Mouse (Mus musculus) neural tube, embryonic 11.5 days (tissue): ENCODE results near the gene Spire2. TPM values are rescaled to one million over a fixed set of nuclear protein-coding genes. Genes with fewer than 3 reads are reported as not detected.

Experiments
- ATAC-seq: fragments of 200-750 bp; cut with Nextera tagmentation; 2 replicates; pipeline ENCODE4 v1.8.0; 2017; ENCODE audit warnings: moderate number of reproducible peaks, mild to moderate bottlenecking, moderate TSS enrichment, moderate library complexity; ENCODE audit not compliant: insufficient read depth, low FRiP score, low TSS enrichment
- DNase-seq: peaks from one replicate; pipeline ENCODE4 v3.0.0-alpha.2; 2015; ENCODE audit warnings: low spot score
- H3K27ac ChIP-seq: fragments of 300-500 bp; sonication (generic); 2 replicates; pipeline ENCODE4 v1.5.1; 2014; ENCODE audit warnings: low read depth, mild to moderate bottlenecking, low read length
- H3K27me3 ChIP-seq: fragments of 300-500 bp; sonication (generic); 2 replicates; pipeline ENCODE4 v1.6.1; 2014; ENCODE audit warnings: mild to moderate bottlenecking, low read length, mixed read lengths; ENCODE audit not compliant: control insufficient read depth, insufficient read depth
- H3K36me3 ChIP-seq: fragments of 300-500 bp; sonication (generic); 2 replicates; pipeline ENCODE4 v1.6.1; 2014; ENCODE audit warnings: mild to moderate bottlenecking, low read length, moderate library complexity, mixed read lengths; ENCODE audit not compliant: control insufficient read depth, insufficient read depth
- H3K4me1 ChIP-seq: fragments of 300-500 bp; sonication (generic); 2 replicates; pipeline ENCODE4 v1.6.1; 2014; ENCODE audit warnings: low read length, mixed read lengths; ENCODE audit not compliant: control insufficient read depth, insufficient read depth
- H3K4me2 ChIP-seq: fragments of 300-500 bp; sonication (generic); 2 replicates; pipeline ENCODE4 v1.6.1; 2014; ENCODE audit warnings: low read depth, mild to moderate bottlenecking, moderate library complexity
- H3K4me3 ChIP-seq: fragments of 300-500 bp; sonication (generic); 2 replicates; pipeline ENCODE4 v1.5.1; 2014; ENCODE audit warnings: low read depth, low read length
- H3K9ac ChIP-seq: fragments of 300-500 bp; sonication (generic); 2 replicates; pipeline ENCODE4 v1.6.1; 2014; ENCODE audit warnings: mild to moderate bottlenecking, low read length
- H3K9me3 ChIP-seq: fragments of 300-500 bp; sonication (generic); 2 replicates; pipeline ENCODE4 v1.6.1; 2016; ENCODE audit warnings: low read length; ENCODE audit not compliant: control insufficient read depth
- WGBS: fragments of 180-500 bp; shearing (Covaris S2); extraction: QIAGEN DNeasy Blood & Tissue Kit; methylation state at CpG from one replicate; pipeline ENCODE4 v1.1.7; 2014; 5-methylcytosine and 5-hydroxymethylcytosine counted together
- polyA plus RNA-seq: library from polyadenylated mRNA; unstranded; fragments of >200 nt; fragmentation: Nextera tagmentation; extraction: Ambion mirVana; gene quantifications from 2 replicates; pipeline ENCODE4 v1.2.1, GENCODE M21; 2014

The Spire2 gene
- polyA plus RNA-seq, 1 experiment from 2014 or later = 17.3 TPM

- WGBS = 87% methylated on average over 2 of the region's 2 CpGs
- H3K36me3 ChIP-seq = peaks cover 10% of the 10 kb centered on the region
- no peak overlapping the region for H3K4me3 ChIP-seq
- ATAC-seq (no peak), DNase-seq (no peak)
- no peaks in the 10 kb centered on the region for H3K9me3 ChIP-seq
- H3K27me3 ChIP-seq = no peaks in the 10 kb centered on the region
- H3K4me1 ChIP-seq = no peaks in the 10 kb centered on the region
- H3K27ac ChIP-seq = no peak overlapping the region
- no peak overlapping the region for H3K4me2 ChIP-seq
- no peak overlapping the region for H3K9ac ChIP-seq
These were observed 39.7 kb upstream of the Spire2 start for GRCm38 (mm10) chr8:123292785-123293184.

GRCm38 (mm10) chr8:123298301-123298700 lies 34.2 kb upstream of the Spire2 start:
- Histone ChIP-seq H3K27me3 (no peaks in the 10 kb centered on the region), H3K9ac (no peak overlapping the region), H3K4me3 (no peak overlapping the region), H3K9me3 (no peaks in the 10 kb centered on the region), H3K27ac (no peak overlapping the region), H3K4me2 (no peak overlapping the region), H3K36me3 (peaks cover 7% of the 10 kb centered on the region), H3K4me1 (no peaks in the 10 kb centered on the region)
- no peak for DNase-seq
- 88% methylated on average over 11 of the region's 11 CpGs for WGBS
- no peak for ATAC-seq

- H3K4me2 ChIP-seq = no peak overlapping the region
- no peaks in the 10 kb centered on the region for H3K4me1 ChIP-seq
- H3K4me3 ChIP-seq = no peak overlapping the region
- DNase-seq = no peak
- no peak for ATAC-seq
- no peaks in the 10 kb centered on the region for H3K9me3 ChIP-seq
- WGBS = 74% methylated on average over 4 of the region's 4 CpGs
- no peaks in the 10 kb centered on the region for H3K27me3 ChIP-seq
- H3K27ac ChIP-seq = no peak overlapping the region
- no peak overlapping the region for H3K9ac ChIP-seq
- peaks cover 6% of the 10 kb centered on the region for H3K36me3 ChIP-seq
These were observed 23.8 kb upstream of the Spire2 start for GRCm38 (mm10) chr8:123308738-123309137.

GRCm38 (mm10) chr8:123317781-123318466 lies 14.6 kb upstream of the Spire2 start:
- no peaks in the 10 kb centered on the region for H3K9me3 ChIP-seq
- ATAC-seq (peak; percentile 79), DNase-seq (no peak)
- peak overlapping the region; percentile 52 for H3K4me3 ChIP-seq
- H3K27me3 ChIP-seq = no peaks in the 10 kb centered on the region
- 10% methylated on average over 21 of the region's 21 CpGs for WGBS
- peaks cover 13% of the 10 kb centered on the region for H3K4me1 ChIP-seq
- peak overlapping the region; percentile 80 for H3K4me2 ChIP-seq
- peak overlapping the region; percentile 67 for H3K9ac ChIP-seq
- H3K27ac ChIP-seq = no peak overlapping the region
- H3K36me3 ChIP-seq = no peaks in the 10 kb centered on the region

- Histone ChIP-seq H3K9me3 (no peaks in the 10 kb centered on the region), H3K36me3 (no peaks in the 10 kb centered on the region), H3K4me1 (peaks cover 13% of the 10 kb centered on the region), H3K9ac (peak within 1 kb of the TSS; percentile 67), H3K27me3 (no peaks in the 10 kb centered on the region), H3K4me3 (peak within 1 kb of the TSS; percentile 52), H3K27ac (no peak within 1 kb of the TSS), H3K4me2 (peak within 1 kb of the TSS; percentile 80)
- ATAC-seq (peak; percentile 99), DNase-seq (peak; percentile 95)
- under 1% methylated on average over 24 of the region's 24 CpGs for WGBS
These were observed 14.0 kb upstream of the Spire2 start, which contains the start of gene Fanca for GRCm38 (mm10) chr8:123318467-123318911. TSS of gene Fanca (minus strand) at chr8:123318576.

GRCm38 (mm10) chr8:123319522-123320164 lies 12.9 kb upstream of the Spire2 start:
- no peak for ATAC-seq
- DNase-seq = peak; percentile 28
- H3K27ac ChIP-seq = no peak overlapping the region
- 41% methylated on average over 7 of the region's 7 CpGs for WGBS
- H3K9ac ChIP-seq = no peak overlapping the region
- no peaks in the 10 kb centered on the region for H3K36me3 ChIP-seq
- H3K4me3 ChIP-seq = no peak overlapping the region
- no peak overlapping the region for H3K4me2 ChIP-seq
- peaks cover 13% of the 10 kb centered on the region for H3K4me1 ChIP-seq
- H3K27me3 ChIP-seq = no peaks in the 10 kb centered on the region
- no peaks in the 10 kb centered on the region for H3K9me3 ChIP-seq

GRCm38 (mm10) chr8:123328552-123328951 lies 4.0 kb upstream of the Spire2 start:
- no peak overlapping the region for H3K4me3 ChIP-seq
- no peaks in the 10 kb centered on the region for H3K36me3 ChIP-seq
- H3K27me3 ChIP-seq = no peaks in the 10 kb centered on the region
- WGBS = 100% methylated on average over 2 of the region's 2 CpGs
- DNase-seq = no peak
- H3K4me1 ChIP-seq = peaks cover 7% of the 10 kb centered on the region; the same call in 1 of the 2 replicates
- H3K4me2 ChIP-seq = no peak overlapping the region
- H3K27ac ChIP-seq = no peak overlapping the region
- no peaks in the 10 kb centered on the region for H3K9me3 ChIP-seq
- no peak overlapping the region for H3K9ac ChIP-seq
- ATAC-seq = no peak

- DNase-seq (no peak), ATAC-seq (no peak)
- WGBS = 90% methylated on average over 4 of the region's 4 CpGs
These were observed 3.2 kb upstream of the Spire2 start for GRCm38 (mm10) chr8:123329350-123329749.

GRCm38 (mm10) chr8:123329961-123330360 lies 2.6 kb upstream of the Spire2 start:
- no peak overlapping the region for H3K4me2 ChIP-seq
- ATAC-seq (no peak), DNase-seq (no peak)
- no peaks in the 10 kb centered on the region for H3K9me3 ChIP-seq
- 68% methylated on average over 5 of the region's 5 CpGs for WGBS
- no peaks in the 10 kb centered on the region for H3K36me3 ChIP-seq
- no peak overlapping the region for H3K27ac ChIP-seq
- H3K27me3 ChIP-seq = no peaks in the 10 kb centered on the region
- no peak overlapping the region for H3K9ac ChIP-seq
- no peak overlapping the region for H3K4me3 ChIP-seq
- H3K4me1 ChIP-seq = peaks cover 8% of the 10 kb centered on the region; the same call in 1 of the 2 replicates

More at GRCm38 (mm10) chr8:123329350-123329749, 3.2 kb upstream of the Spire2 start:
- Histone ChIP-seq H3K27me3 (no peaks in the 10 kb centered on the region), H3K4me2 (no peak overlapping the region), H3K4me1 (peaks cover 8% of the 10 kb centered on the region; the same call in 1 of the 2 replicates), H3K9ac (no peak overlapping the region), H3K9me3 (no peaks in the 10 kb centered on the region), H3K27ac (no peak overlapping the region), H3K4me3 (no peak overlapping the region), H3K36me3 (no peaks in the 10 kb centered on the region)
